Mouse (Mus musculus): ENCODE measurements around the gene Osbpl10. TPM values are rescaled to one million over a fixed set of nuclear protein-coding genes. Genes with fewer than 3 reads are reported as not detected.

Osbpl10 gene
- total and polyA plus RNA-seq, 3 experiments = 0.19 TPM; not detected in 2

GRCm38 (mm10) chr9:115075191-115075590, 96.8 kb downstream of the Osbpl10 start:
- no peaks in the 10 kb centered on the region for H3K4me1 ChIP-seq (ENCODE audit: control insufficient read depth in 1 of 2, insufficient read depth in 2 of 2)
- in situ Hi-C loops (cut with MboI; ENCODE audit: low pct_ligation_motif_present, low pct_unique_long_range_greater_than_20kb, low sequenced_read_pairs) = no loop called here
- no peaks in the 10 kb centered on the region for H3K79me2 ChIP-seq (replicated peaks; ENCODE audit: control insufficient read depth, extremely low read depth, insufficient read depth, poor library complexity, severe bottlenecking)
- DNase-seq (ENCODE audit: extremely low read depth) = no peak
- no peaks in the 10 kb centered on the region for H3K36me3 ChIP-seq (replicated peaks in 1 of 2; ENCODE audit: control insufficient read depth in 1 of 2, insufficient read depth in 1 of 2, low read length in 1 of 2)
- H3K4me3 ChIP-seq (replicated peaks in 1 of 3; ENCODE audit: low read depth in 2 of 3, low read length in 2 of 3, poor library complexity in 1 of 3) = no peak overlapping the region
- H3K27ac ChIP-seq (ENCODE audit: insufficient read depth, low read depth) = no peak overlapping the region
- H3K9me3 ChIP-seq (replicated peaks; ENCODE audit: low read length) = peaks cover 14% of the 10 kb centered on the region
- no peak overlapping the region for H3K4me2 ChIP-seq (ENCODE audit: insufficient read depth, low read depth, poor library complexity, severe bottlenecking)
- no peak for TF ChIP-seq JUND (conservative IDR thresholded peaks at IDR 0.05; ENCODE audit: low read depth, low read length)
- no peak for TF ChIP-seq ZC3H11A (IDR thresholded peaks at IDR 0.05; ENCODE audit: low read depth, low read length)
- TF ChIP-seq RAD21 (IDR thresholded peaks at IDR 0.05; ENCODE audit: low read depth, low read length) = no peak
- TF ChIP-seq ETS1 (conservative IDR thresholded peaks at IDR 0.05; ENCODE audit: low read depth, low read length) = no peak
- no peak for TF ChIP-seq ZMIZ1 (IDR thresholded peaks at IDR 0.05; ENCODE audit: low read depth, low read length)
- no peak for TF ChIP-seq PAX5 (IDR thresholded peaks at IDR 0.05; ENCODE audit: low read length)
- TF ChIP-seq ZKSCAN1 (IDR thresholded peaks at IDR 0.05; ENCODE audit: borderline replicate concordance, low read depth, low read length) = no peak
- no peak for TF ChIP-seq E2F4 (IDR thresholded peaks at IDR 0.05; ENCODE audit: insufficient replicate concordance, low read depth, low read length)
- no peak for TF ChIP-seq USF1 (IDR thresholded peaks at IDR 0.05; ENCODE audit: low read depth, low read length)
- no peak for TF ChIP-seq MAX (IDR thresholded peaks at IDR 0.05; ENCODE audit: low read length)
- H3K27me3 ChIP-seq (replicated peaks) = no peaks in the 10 kb centered on the region
- H3K9ac ChIP-seq (ENCODE audit: insufficient read depth, low read depth) = no peak overlapping the region
- dilution Hi-C loops (cut with MboI; ENCODE audit: extremely low pct_ligation_motif_present, extremely low pct_unique_long_range_greater_than_20kb, low sequenced_read_pairs) = no loop called here

GRCm38 (mm10) chr9:115088295-115088993, 110.1 kb downstream of the Osbpl10 start:
- Histone ChIP-seq H3K36me3 (replicated peaks in 1 of 2; ENCODE audit: control insufficient read depth in 1 of 2, insufficient read depth in 1 of 2, low read length in 1 of 2) (no peaks in the 10 kb centered on the region), H3K4me1 (ENCODE audit: control insufficient read depth in 1 of 2, insufficient read depth in 2 of 2) (peaks cover 0 to 7% of the 10 kb centered on the region in 2 experiments; a peak in 2 of 4 replicates), H3K79me2 (replicated peaks; ENCODE audit: control insufficient read depth, extremely low read depth, insufficient read depth, poor library complexity, severe bottlenecking) (no peaks in the 10 kb centered on the region), H3K4me3 (replicated peaks in 1 of 3; ENCODE audit: low read depth in 2 of 3, low read length in 2 of 3, poor library complexity in 1 of 3) (no peak overlapping the region), H3K4me2 (ENCODE audit: insufficient read depth, low read depth, poor library complexity, severe bottlenecking) (no peak overlapping the region), H3K9me3 (replicated peaks; ENCODE audit: low read length) (no peaks in the 10 kb centered on the region), H3K27me3 (replicated peaks) (no peaks in the 10 kb centered on the region), H3K27ac (ENCODE audit: insufficient read depth, low read depth) (no peak overlapping the region), H3K9ac (ENCODE audit: insufficient read depth, low read depth) (no peak overlapping the region)
- in situ Hi-C loops (cut with MboI; ENCODE audit: low pct_ligation_motif_present, low pct_unique_long_range_greater_than_20kb, low sequenced_read_pairs) (no loop called here), dilution Hi-C loops (cut with MboI; ENCODE audit: extremely low pct_ligation_motif_present, extremely low pct_unique_long_range_greater_than_20kb, low sequenced_read_pairs) (no loop called here)
- TF ChIP-seq MYC (IDR thresholded peaks at IDR 0.05; ENCODE audit: low read depth, low read length) = no peak
- no peak for TF ChIP-seq TBP (conservative IDR thresholded peaks at IDR 0.05; ENCODE audit: low read depth, low read length)
- TF ChIP-seq CTCF (conservative IDR thresholded peaks at IDR 0.05 in 1 of 2, IDR thresholded peaks at IDR 0.05 in 1 of 2; ENCODE audit: low read depth in 2 of 2, low read length in 2 of 2) = peak; percentile 63 to 70
- TF ChIP-seq MXI1 (IDR thresholded peaks at IDR 0.05; ENCODE audit: low read depth, low read length) = no peak
- TF ChIP-seq MAFK (IDR thresholded peaks at IDR 0.05; ENCODE audit: insufficient replicate concordance, low read length) = no peak
- TF ChIP-seq ZMIZ1 (IDR thresholded peaks at IDR 0.05; ENCODE audit: low read depth, low read length) = no peak
- TF ChIP-seq NRF1 (IDR thresholded peaks at IDR 0.05; ENCODE audit: low read depth, low read length) = no peak
- no peak for TF ChIP-seq USF2 (conservative IDR thresholded peaks at IDR 0.05; ENCODE audit: low read depth, low read length)
- TF ChIP-seq RCOR1 (conservative IDR thresholded peaks at IDR 0.05; ENCODE audit: low read depth, low read length) = no peak
- no peak for TF ChIP-seq SIN3A (IDR thresholded peaks at IDR 0.05; ENCODE audit: low read length)
- TF ChIP-seq SMC3 (IDR thresholded peaks at IDR 0.05; ENCODE audit: low read depth, low read length) = peak; percentile 50
- TF ChIP-seq KAT2A (IDR thresholded peaks at IDR 0.05; ENCODE audit: insufficient replicate concordance, low read length) = no peak
- TF ChIP-seq EP300 (IDR thresholded peaks at IDR 0.05; ENCODE audit: low read length) = no peak
- no peak for TF ChIP-seq CHD2 (IDR thresholded peaks at IDR 0.05; ENCODE audit: low read length)
- no peak for TF ChIP-seq POLR2AphosphoS2 (IDR thresholded peaks at IDR 0.05; ENCODE audit: low read depth, low read length)
- no peak for TF ChIP-seq BHLHE40 (IDR thresholded peaks at IDR 0.05; ENCODE audit: low read depth, low read length)
- TF ChIP-seq IRF4 (IDR thresholded peaks at IDR 0.05; ENCODE audit: low read depth, low read length) = no peak
- TF ChIP-seq TCF12 (IDR thresholded peaks at IDR 0.05; ENCODE audit: low read depth, low read length) = no peak
- TF ChIP-seq RAD21 (IDR thresholded peaks at IDR 0.05; ENCODE audit: low read depth, low read length) = peak; percentile 58
- TF ChIP-seq ZKSCAN1 (IDR thresholded peaks at IDR 0.05; ENCODE audit: borderline replicate concordance, low read depth, low read length) = no peak
- no peak for TF ChIP-seq NELFE (IDR thresholded peaks at IDR 0.05; ENCODE audit: low read depth, low read length)
- peak; percentile 80 for DNase-seq (ENCODE audit: extremely low read depth)

Data from CH12.LX (cell line).